Mouse (Mus musculus): ENCODE data around the gene Crat. TPM values are rescaled to one million over a fixed set of nuclear protein-coding genes. Genes with fewer than 3 reads are reported as not detected.
A peak's percentile ranks its signal among the peaks of the same experiment; 100 is the strongest.

Crat gene
- polyA plus RNA-seq, 1 experiment from 2014 or later = 25.9 TPM

GRCm38 (mm10) chr2:30451525-30451924 is 35.9 kb upstream of the Crat start:
- H3K4me1 ChIP-seq (ENCODE audit: control insufficient read depth, insufficient read depth, low read length) = no peaks in the 10 kb centered on the region
- peaks cover 20% of the 10 kb centered on the region for H3K36me3 ChIP-seq (ENCODE audit: control insufficient read depth, insufficient read depth, low read length)
- no peak for ATAC-seq
- no peaks in the 10 kb centered on the region for H3K27me3 ChIP-seq (replicated peaks; ENCODE audit: control insufficient read depth, insufficient read depth, low read length)
- no peak overlapping the region for H3K4me2 ChIP-seq (ENCODE audit: low read depth, low read length)
- WGBS = 80% methylated on average over 3 of the region's 3 CpGs
- no peaks in the 10 kb centered on the region for H3K9me3 ChIP-seq (ENCODE audit: control insufficient read depth, low read length)
- no peak overlapping the region for H3K9ac ChIP-seq (ENCODE audit: low read depth, low read length)
- no peak overlapping the region for H3K27ac ChIP-seq (ENCODE audit: low read length)
- H3K4me3 ChIP-seq (ENCODE audit: low read length) = no peak overlapping the region

GRCm38 (mm10) chr2:30450530-30450929 is 34.9 kb upstream of the Crat start:
- no peak for ATAC-seq
- H3K4me1 ChIP-seq (ENCODE audit: control insufficient read depth, insufficient read depth, low read length) = peaks cover 6% of the 10 kb centered on the region
- WGBS = 64% methylated on average over 1 of the region's 1 CpGs
- no peaks in the 10 kb centered on the region for H3K27me3 ChIP-seq (replicated peaks; ENCODE audit: control insufficient read depth, insufficient read depth, low read length)
- H3K4me3 ChIP-seq (ENCODE audit: low read length) = no peak overlapping the region
- peaks cover 20% of the 10 kb centered on the region for H3K36me3 ChIP-seq (ENCODE audit: control insufficient read depth, insufficient read depth, low read length)
- no peak overlapping the region for H3K9ac ChIP-seq (ENCODE audit: low read depth, low read length)
- no peak overlapping the region for H3K27ac ChIP-seq (ENCODE audit: low read length)
- H3K4me2 ChIP-seq (ENCODE audit: low read depth, low read length) = no peak overlapping the region
- no peaks in the 10 kb centered on the region for H3K9me3 ChIP-seq (ENCODE audit: control insufficient read depth, low read length)

- Histone ChIP-seq H3K4me1 (ENCODE audit: control insufficient read depth, insufficient read depth, low read length) (peaks cover 25% of the 10 kb centered on the region), H3K4me2 (ENCODE audit: low read depth, low read length) (no peak overlapping the region), H3K9me3 (ENCODE audit: control insufficient read depth, low read length) (no peaks in the 10 kb centered on the region), H3K36me3 (ENCODE audit: control insufficient read depth, insufficient read depth, low read length) (peaks cover 20% of the 10 kb centered on the region), H3K27ac (ENCODE audit: low read length) (no peak overlapping the region), H3K9ac (ENCODE audit: low read depth, low read length) (no peak overlapping the region), H3K4me3 (ENCODE audit: low read length) (no peak overlapping the region), H3K27me3 (replicated peaks; ENCODE audit: control insufficient read depth, insufficient read depth, low read length) (no peaks in the 10 kb centered on the region)
- ATAC-seq = no peak
- 92% methylated on average over 7 of the region's 7 CpGs for WGBS
These were observed 32.8 kb upstream of the Crat start for GRCm38 (mm10) chr2:30448371-30448770.

- Histone ChIP-seq H3K4me2 (ENCODE audit: low read depth, low read length) (no peak overlapping the region), H3K9me3 (ENCODE audit: control insufficient read depth, low read length) (no peaks in the 10 kb centered on the region), H3K27ac (ENCODE audit: low read length) (peak overlapping the region; percentile 27; the same call in 1 of the 2 replicates), H3K36me3 (ENCODE audit: control insufficient read depth, insufficient read depth, low read length) (peaks cover 20% of the 10 kb centered on the region), H3K27me3 (replicated peaks; ENCODE audit: control insufficient read depth, insufficient read depth, low read length) (no peaks in the 10 kb centered on the region), H3K4me1 (ENCODE audit: control insufficient read depth, insufficient read depth, low read length) (peaks cover 37% of the 10 kb centered on the region), H3K9ac (ENCODE audit: low read depth, low read length) (no peak overlapping the region), H3K4me3 (ENCODE audit: low read length) (no peak overlapping the region)
- 78% methylated on average over 10 of the region's 10 CpGs for WGBS
- no peak for ATAC-seq
These were observed 31.5 kb upstream of the Crat start for GRCm38 (mm10) chr2:30446891-30447826.

GRCm38 (mm10) chr2:30445312-30445711 is 29.7 kb upstream of the Crat start:
- Histone ChIP-seq H3K36me3 (ENCODE audit: control insufficient read depth, insufficient read depth, low read length) (peaks cover 19% of the 10 kb centered on the region), H3K9me3 (ENCODE audit: control insufficient read depth, low read length) (no peaks in the 10 kb centered on the region), H3K4me1 (ENCODE audit: control insufficient read depth, insufficient read depth, low read length) (peaks cover 53% of the 10 kb centered on the region), H3K4me3 (ENCODE audit: low read length) (no peak overlapping the region), H3K9ac (ENCODE audit: low read depth, low read length) (peak overlapping the region; percentile 62), H3K27ac (ENCODE audit: low read length) (peak overlapping the region; percentile 80), H3K4me2 (ENCODE audit: low read depth, low read length) (no peak overlapping the region; the same call in 1 of the 2 replicates), H3K27me3 (replicated peaks; ENCODE audit: control insufficient read depth, insufficient read depth, low read length) (no peaks in the 10 kb centered on the region)
- WGBS = 25% methylated on average over 2 of the region's 2 CpGs
- peak; percentile 41; the same call in 1 of the 2 replicates for ATAC-seq

GRCm38 (mm10) chr2:30444450-30444849 is 28.8 kb upstream of the Crat start:
- Histone ChIP-seq H3K27me3 (replicated peaks; ENCODE audit: control insufficient read depth, insufficient read depth, low read length) (no peaks in the 10 kb centered on the region), H3K4me1 (ENCODE audit: control insufficient read depth, insufficient read depth, low read length) (peaks cover 58% of the 10 kb centered on the region), H3K9ac (ENCODE audit: low read depth, low read length) (peak overlapping the region; percentile 67; the same call in 1 of the 2 replicates), H3K9me3 (ENCODE audit: control insufficient read depth, low read length) (no peaks in the 10 kb centered on the region), H3K4me2 (ENCODE audit: low read depth, low read length) (0 out of 2 replicates have a peak overlapping the region, but pooled peaks have one; percentile 67), H3K27ac (ENCODE audit: low read length) (peak overlapping the region; percentile 100), H3K36me3 (ENCODE audit: control insufficient read depth, insufficient read depth, low read length) (peaks cover 12% of the 10 kb centered on the region), H3K4me3 (ENCODE audit: low read length) (no peak overlapping the region)
- no peak for ATAC-seq

GRCm38 (mm10) chr2:30444006-30444405 is 28.4 kb upstream of the Crat start:
- Histone ChIP-seq H3K27me3 (replicated peaks; ENCODE audit: control insufficient read depth, insufficient read depth, low read length) (no peaks in the 10 kb centered on the region), H3K4me3 (ENCODE audit: low read length) (no peak overlapping the region), H3K36me3 (ENCODE audit: control insufficient read depth, insufficient read depth, low read length) (peaks cover 7% of the 10 kb centered on the region), H3K4me1 (ENCODE audit: control insufficient read depth, insufficient read depth, low read length) (peaks cover 58% of the 10 kb centered on the region), H3K9me3 (ENCODE audit: control insufficient read depth, low read length) (no peaks in the 10 kb centered on the region), H3K9ac (ENCODE audit: low read depth, low read length) (peak overlapping the region; percentile 67; the same call in 1 of the 2 replicates), H3K4me2 (ENCODE audit: low read depth, low read length) (0 out of 2 replicates have a peak overlapping the region, but pooled peaks have one; percentile 67), H3K27ac (ENCODE audit: low read length) (peak overlapping the region; percentile 100)
- WGBS = 57% methylated on average over 5 of the region's 5 CpGs
- ATAC-seq = no peak

GRCm38 (mm10) chr2:30443281-30443680 is 27.7 kb upstream of the Crat start:
- Histone ChIP-seq H3K27ac (ENCODE audit: low read length) (peak overlapping the region; percentile 100), H3K9ac (ENCODE audit: low read depth, low read length) (peak overlapping the region; percentile 67), H3K27me3 (replicated peaks; ENCODE audit: control insufficient read depth, insufficient read depth, low read length) (no peaks in the 10 kb centered on the region), H3K4me3 (ENCODE audit: low read length) (no peak overlapping the region; the same call in 1 of the 2 replicates), H3K36me3 (ENCODE audit: control insufficient read depth, insufficient read depth, low read length) (peaks cover 4% of the 10 kb centered on the region), H3K4me1 (ENCODE audit: control insufficient read depth, insufficient read depth, low read length) (peaks cover 58% of the 10 kb centered on the region), H3K4me2 (ENCODE audit: low read depth, low read length) (peak overlapping the region; percentile 67), H3K9me3 (ENCODE audit: control insufficient read depth, low read length) (no peaks in the 10 kb centered on the region)
- 38% methylated on average over 4 of the region's 4 CpGs for WGBS
- no peak for ATAC-seq

GRCm38 (mm10) chr2:30442498-30442890 is 26.9 kb upstream of the Crat start:
- H3K4me1 ChIP-seq (ENCODE audit: control insufficient read depth, insufficient read depth, low read length) = peaks cover 58% of the 10 kb centered on the region
- 28% methylated on average over 5 of the region's 5 CpGs for WGBS
- ATAC-seq = no peak
- no peaks in the 10 kb centered on the region for H3K9me3 ChIP-seq (ENCODE audit: control insufficient read depth, low read length)
- peak overlapping the region; percentile 36 for H3K4me3 ChIP-seq (ENCODE audit: low read length)
- H3K4me2 ChIP-seq (ENCODE audit: low read depth, low read length) = peak overlapping the region; percentile 67
- H3K9ac ChIP-seq (ENCODE audit: low read depth, low read length) = peak overlapping the region; percentile 67
- H3K36me3 ChIP-seq (ENCODE audit: control insufficient read depth, insufficient read depth, low read length) = no peaks in the 10 kb centered on the region; the same call in 1 of the 2 replicates
- no peaks in the 10 kb centered on the region for H3K27me3 ChIP-seq (replicated peaks; ENCODE audit: control insufficient read depth, insufficient read depth, low read length)
- peak overlapping the region; percentile 100 for H3K27ac ChIP-seq (ENCODE audit: low read length)

Measured in intestine, embryonic 16.5 days (tissue).